Mouse (Mus musculus): ENCODE measurements around the gene Morn5. TPM values are rescaled to one million over a fixed set of nuclear protein-coding genes. Genes with fewer than 3 reads are reported as not detected.

Morn5 gene
- polyA plus RNA-seq (2014; fragmentation: Nextera tagmentation; extraction: Ambion mirVana): 2.6 and 3.4 TPM in 2 replicates

DNA sequence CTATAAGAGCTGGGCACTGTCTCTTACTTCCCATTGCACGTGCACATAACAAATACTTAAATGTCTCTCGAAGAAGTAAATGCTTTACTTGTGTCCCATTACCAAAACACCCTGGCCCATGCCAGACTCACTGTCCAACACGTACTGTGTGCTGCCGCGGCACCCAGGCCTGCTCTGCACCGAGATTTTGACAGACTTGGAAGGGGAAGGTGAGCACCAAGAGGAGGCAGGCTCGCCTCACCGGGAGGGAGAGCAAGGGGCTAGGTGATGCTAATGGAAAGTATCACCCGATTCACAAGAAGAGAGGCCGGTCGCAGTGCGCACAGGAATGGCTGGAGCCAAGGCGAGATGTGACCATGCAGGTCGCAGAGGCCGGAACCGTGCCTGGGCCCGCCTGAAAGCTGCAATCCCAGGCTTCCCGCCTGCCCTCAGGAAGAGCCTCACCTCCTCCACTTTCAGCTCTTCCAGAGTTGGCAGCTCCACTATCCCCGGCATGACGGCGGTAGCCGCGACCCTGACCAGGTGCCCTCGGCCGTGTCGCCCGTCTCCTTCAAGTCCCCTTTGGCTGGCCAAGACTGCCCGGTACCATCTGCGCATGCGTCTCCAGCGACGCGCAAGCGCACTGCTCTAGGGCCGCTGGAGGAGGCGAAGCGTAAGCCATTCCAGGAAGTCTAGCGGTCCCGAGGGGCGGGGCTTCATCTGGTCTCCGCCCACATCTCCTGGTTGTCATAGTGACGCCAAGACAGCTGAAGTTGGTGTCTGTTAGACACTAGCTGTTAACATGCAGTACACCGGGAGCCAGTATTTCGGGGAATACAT is at the start of gene Morn5, which contains the start of gene Ndufa8:
TSS of gene Morn5 (plus strand) at position 711 of the 819 bp plus-strand sequence.
TSS of gene Ndufa8 (minus strand) at position 659 of the 819 bp plus-strand sequence.
- Histone ChIP-seq H3K4me3 (ENCODE audit: low read depth, low read length) (peak within 1 kb of the TSS; percentile 70), H3K36me3 (ENCODE audit: control insufficient read depth, insufficient read depth, low read length) (peaks cover 7% of the 10 kb centered on the region), H3K4me2 (ENCODE audit: low read length) (peak within 1 kb of the TSS; percentile 63), H3K27me3 (replicated peaks; ENCODE audit: control insufficient read depth, insufficient read depth, low read length) (no peaks in the 10 kb centered on the region), H3K4me1 (ENCODE audit: control insufficient read depth, insufficient read depth, low read length) (peaks cover 7% of the 10 kb centered on the region; the same call in 1 of the 2 replicates), H3K27ac (ENCODE audit: low read depth, low read length) (no peak within 1 kb of the TSS), H3K9ac (ENCODE audit: low read length) (peak within 1 kb of the TSS; percentile 85), H3K9me3 (replicated peaks; ENCODE audit: control insufficient read depth, low read length) (no peaks in the 10 kb centered on the region)
- DNase-seq (ENCODE audit: low spot score): peak; percentile 98
- peak; percentile 97 for ATAC-seq
- WGBS: under 1% methylated on average over 44 of the region's 44 CpGs

DNA sequence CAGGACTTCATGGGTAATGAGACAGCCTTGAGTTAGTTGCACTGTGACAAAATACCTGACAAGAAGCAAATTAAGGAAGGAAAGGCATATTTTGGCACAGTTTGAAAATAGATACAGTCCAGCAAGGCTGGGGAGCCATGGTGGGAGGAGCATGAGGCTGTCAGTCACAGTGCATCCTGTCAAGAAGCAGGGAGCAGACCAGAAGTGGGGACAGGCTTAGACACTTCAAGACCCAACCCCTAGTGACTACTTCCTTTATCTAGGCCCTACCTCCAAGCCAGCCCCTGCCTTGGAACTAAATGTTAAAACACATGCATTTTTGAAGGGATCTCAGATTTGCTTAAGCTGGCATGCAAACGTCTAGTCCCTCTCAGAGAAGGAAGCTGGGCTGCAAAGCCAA is 48.9 kb upstream of the Morn5 start:
- WGBS: 68% methylated on average over 1 of the region's 1 CpGs
- Histone ChIP-seq H3K4me3 (ENCODE audit: low read depth, low read length) (no peak overlapping the region), H3K4me2 (ENCODE audit: low read length) (no peak overlapping the region), H3K9ac (ENCODE audit: low read length) (no peak overlapping the region), H3K27me3 (replicated peaks; ENCODE audit: control insufficient read depth, insufficient read depth, low read length) (no peaks in the 10 kb centered on the region), H3K9me3 (replicated peaks; ENCODE audit: control insufficient read depth, low read length) (no peaks in the 10 kb centered on the region), H3K36me3 (ENCODE audit: control insufficient read depth, insufficient read depth, low read length) (no peaks in the 10 kb centered on the region), H3K4me1 (ENCODE audit: control insufficient read depth, insufficient read depth, low read length) (peaks cover 7% of the 10 kb centered on the region), H3K27ac (ENCODE audit: low read depth, low read length) (no peak overlapping the region)
- ATAC-seq: no peak
- no peak for DNase-seq (ENCODE audit: low spot score)

DNA sequence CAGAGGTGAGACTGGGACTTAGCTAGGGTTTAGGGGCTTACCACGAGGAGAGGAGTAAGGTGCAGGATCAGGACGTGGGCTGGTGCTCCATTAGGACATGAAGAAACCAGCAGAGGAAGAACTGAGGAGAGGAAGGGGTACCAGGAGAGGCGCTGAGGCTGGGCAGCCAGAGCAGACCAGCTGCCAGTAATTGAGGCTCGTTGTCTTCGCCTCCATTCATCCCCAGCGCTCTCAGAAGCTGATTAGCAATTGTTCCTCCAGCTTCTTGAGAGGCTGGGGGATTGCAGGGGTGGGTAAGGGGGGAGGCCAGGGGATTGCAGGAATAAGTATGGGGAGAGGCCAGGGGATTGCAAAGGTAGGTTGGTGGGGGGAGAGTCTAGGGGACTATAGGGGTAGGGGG is 47.1 kb upstream of the Morn5 start:
- 17% methylated on average over 6 of the region's 6 CpGs for WGBS
- peak; percentile 40 for DNase-seq (ENCODE audit: low spot score)
- peaks cover 7% of the 10 kb centered on the region for H3K4me1 ChIP-seq (ENCODE audit: control insufficient read depth, insufficient read depth, low read length)

DNA sequence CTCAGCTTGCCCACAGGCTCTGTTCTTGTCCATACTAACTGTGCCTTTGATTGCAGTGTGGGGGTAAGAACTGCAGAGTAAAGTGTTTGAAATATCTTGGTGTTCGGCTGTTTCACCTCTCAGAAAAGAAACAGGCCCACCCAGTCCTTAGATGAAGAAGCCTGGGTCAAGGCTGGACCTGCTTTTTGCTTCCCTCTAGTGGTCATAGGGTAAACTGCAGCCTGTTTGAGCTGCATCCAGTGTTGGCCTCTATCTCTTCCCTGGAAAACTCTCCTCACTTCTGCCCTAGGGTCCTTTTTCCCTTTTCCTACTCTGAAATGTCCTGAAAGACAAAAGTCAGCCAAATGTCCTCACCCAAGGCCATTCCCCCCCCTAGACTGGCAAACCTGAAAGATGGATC is 41.2 kb upstream of the Morn5 start:
- no peak overlapping the region for H3K27ac ChIP-seq (ENCODE audit: low read depth, low read length)
- H3K36me3 ChIP-seq (ENCODE audit: control insufficient read depth, insufficient read depth, low read length): no peaks in the 10 kb centered on the region
- no peak overlapping the region for H3K4me3 ChIP-seq (ENCODE audit: low read depth, low read length)
- no peak overlapping the region for H3K9ac ChIP-seq (ENCODE audit: low read length)
- peaks cover 10% of the 10 kb centered on the region; the same call in 1 of the 2 replicates for H3K4me1 ChIP-seq (ENCODE audit: control insufficient read depth, insufficient read depth, low read length)
- no peak for ATAC-seq
- 25% methylated on average over 1 of the region's 1 CpGs for WGBS
- H3K9me3 ChIP-seq (replicated peaks; ENCODE audit: control insufficient read depth, low read length): no peaks in the 10 kb centered on the region
- DNase-seq (ENCODE audit: low spot score): peak; percentile 63
- H3K27me3 ChIP-seq (replicated peaks; ENCODE audit: control insufficient read depth, insufficient read depth, low read length): no peaks in the 10 kb centered on the region
- H3K4me2 ChIP-seq (ENCODE audit: low read length): no peak overlapping the region

More for the DNA sequence above, 47.1 kb upstream of the Morn5 start:
- Histone ChIP-seq H3K27ac (ENCODE audit: low read depth, low read length) (no peak overlapping the region), H3K4me3 (ENCODE audit: low read depth, low read length) (no peak overlapping the region), H3K9me3 (replicated peaks; ENCODE audit: control insufficient read depth, low read length) (no peaks in the 10 kb centered on the region), H3K9ac (ENCODE audit: low read length) (no peak overlapping the region), H3K27me3 (replicated peaks; ENCODE audit: control insufficient read depth, insufficient read depth, low read length) (no peaks in the 10 kb centered on the region), H3K36me3 (ENCODE audit: control insufficient read depth, insufficient read depth, low read length) (no peaks in the 10 kb centered on the region), H3K4me2 (ENCODE audit: low read length) (no peak overlapping the region)
- ATAC-seq: peak; percentile 75

DNA sequence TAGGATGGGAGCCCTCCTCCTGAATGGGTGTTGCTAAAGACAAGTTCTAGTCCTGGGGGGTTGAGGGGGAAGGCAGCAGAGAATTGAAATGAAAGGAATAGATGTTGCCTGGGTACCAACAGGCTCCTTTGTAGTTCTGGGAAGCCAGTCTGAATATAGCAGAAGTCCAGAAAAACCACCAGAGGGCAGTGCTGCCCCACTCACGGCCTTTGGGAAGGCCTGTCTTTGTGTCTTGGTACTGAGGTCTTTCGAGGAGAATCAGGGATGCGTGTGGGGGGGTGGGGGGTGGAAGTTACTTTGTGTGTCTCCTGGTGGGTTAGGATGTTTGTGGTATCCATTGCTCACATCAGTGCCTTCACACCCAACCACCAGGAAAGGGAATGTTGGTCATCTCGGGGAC is 39.9 kb upstream of the Morn5 start:
- 23% methylated on average over 4 of the region's 4 CpGs for WGBS

DNA sequence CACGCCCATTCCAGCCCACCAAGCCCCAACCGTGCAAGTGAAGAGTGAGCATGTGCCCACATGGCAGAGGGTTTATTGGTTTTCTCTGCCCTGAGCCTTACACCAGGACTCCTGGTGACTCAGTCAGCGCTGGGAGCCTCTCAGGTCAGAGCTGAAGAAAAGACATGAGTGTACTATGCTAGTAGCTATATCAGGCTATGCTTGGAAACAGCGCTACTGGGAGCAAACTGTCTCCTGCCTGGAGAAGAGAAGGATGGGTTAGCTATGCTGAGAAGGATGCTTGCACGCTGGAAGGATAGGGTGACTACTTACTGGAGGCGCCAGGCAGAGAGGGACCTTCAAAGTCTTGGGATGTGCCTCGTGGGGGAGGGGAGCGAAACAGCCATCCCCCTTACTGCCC is 38.7 kb upstream of the Morn5 start:
- WGBS: 45% methylated on average over 8 of the region's 8 CpGs
- Histone ChIP-seq H3K4me1 (ENCODE audit: control insufficient read depth, insufficient read depth, low read length) (peaks cover 10% of the 10 kb centered on the region; the same call in 1 of the 2 replicates), H3K36me3 (ENCODE audit: control insufficient read depth, insufficient read depth, low read length) (no peaks in the 10 kb centered on the region), H3K4me3 (ENCODE audit: low read depth, low read length) (no peak overlapping the region), H3K4me2 (ENCODE audit: low read length) (peak overlapping the region; percentile 80), H3K9me3 (replicated peaks; ENCODE audit: control insufficient read depth, low read length) (no peaks in the 10 kb centered on the region), H3K9ac (ENCODE audit: low read length) (peak overlapping the region; percentile 58; the same call in 1 of the 2 replicates), H3K27ac (ENCODE audit: low read depth, low read length) (peak overlapping the region; percentile 70; the same call in 1 of the 2 replicates), H3K27me3 (replicated peaks; ENCODE audit: control insufficient read depth, insufficient read depth, low read length) (no peaks in the 10 kb centered on the region)
- ATAC-seq (no peak), DNase-seq (ENCODE audit: low spot score) (no peak)

More for the DNA sequence above, 39.9 kb upstream of the Morn5 start:
- no peaks in the 10 kb centered on the region for H3K27me3 ChIP-seq (replicated peaks; ENCODE audit: control insufficient read depth, insufficient read depth, low read length)
- no peak overlapping the region for H3K9ac ChIP-seq (ENCODE audit: low read length)
- H3K27ac ChIP-seq (ENCODE audit: low read depth, low read length): no peak overlapping the region
- no peak overlapping the region for H3K4me3 ChIP-seq (ENCODE audit: low read depth, low read length)
- H3K9me3 ChIP-seq (replicated peaks; ENCODE audit: control insufficient read depth, low read length): no peaks in the 10 kb centered on the region
- no peak overlapping the region for H3K4me2 ChIP-seq (ENCODE audit: low read length)
- peak; percentile 60 for ATAC-seq
- peaks cover 10% of the 10 kb centered on the region; the same call in 1 of the 2 replicates for H3K4me1 ChIP-seq (ENCODE audit: control insufficient read depth, insufficient read depth, low read length)
- no peaks in the 10 kb centered on the region for H3K36me3 ChIP-seq (ENCODE audit: control insufficient read depth, insufficient read depth, low read length)
- DNase-seq (ENCODE audit: low spot score): peak; percentile 90

DNA sequence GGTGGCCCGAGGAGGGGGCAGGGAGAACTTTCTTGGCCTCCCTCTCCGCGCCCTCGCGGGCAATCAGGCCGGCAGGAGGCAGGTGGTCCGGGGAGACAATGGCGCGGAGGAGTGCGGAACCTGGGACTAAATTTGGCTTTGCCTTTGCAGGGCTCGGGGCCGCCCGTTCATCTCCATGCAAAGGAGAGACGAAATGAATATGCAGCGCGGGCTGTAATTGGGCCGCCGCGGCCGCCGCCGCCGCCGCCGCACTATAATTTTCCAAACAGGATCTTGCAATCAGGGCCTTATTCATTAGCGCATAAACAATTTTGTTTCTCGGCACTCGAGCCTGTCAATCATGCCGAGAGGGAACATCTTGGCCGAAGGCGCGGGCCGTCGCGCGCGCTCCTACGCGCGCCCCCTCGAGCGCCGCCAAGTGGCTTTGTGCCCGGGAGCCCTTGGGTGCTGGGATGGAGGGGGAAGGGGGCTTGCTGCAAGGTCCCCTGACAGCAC is 37.9 kb upstream of the Morn5 start:
- Histone ChIP-seq H3K9me3 (replicated peaks; ENCODE audit: control insufficient read depth, low read length) (no peaks in the 10 kb centered on the region), H3K4me1 (ENCODE audit: control insufficient read depth, insufficient read depth, low read length) (peaks cover 10% of the 10 kb centered on the region; the same call in 1 of the 2 replicates), H3K9ac (ENCODE audit: low read length) (peak overlapping the region; percentile 58), H3K36me3 (ENCODE audit: control insufficient read depth, insufficient read depth, low read length) (no peaks in the 10 kb centered on the region), H3K4me2 (ENCODE audit: low read length) (peak overlapping the region; percentile 80), H3K27ac (ENCODE audit: low read depth, low read length) (peak overlapping the region; percentile 70), H3K27me3 (replicated peaks; ENCODE audit: control insufficient read depth, insufficient read depth, low read length) (no peaks in the 10 kb centered on the region), H3K4me3 (ENCODE audit: low read depth, low read length) (peak overlapping the region; percentile 39)
- ATAC-seq (peak; percentile 66), DNase-seq (ENCODE audit: low spot score) (peak; percentile 82)
- under 1% methylated on average over 44 of the region's 44 CpGs for WGBS

DNA sequence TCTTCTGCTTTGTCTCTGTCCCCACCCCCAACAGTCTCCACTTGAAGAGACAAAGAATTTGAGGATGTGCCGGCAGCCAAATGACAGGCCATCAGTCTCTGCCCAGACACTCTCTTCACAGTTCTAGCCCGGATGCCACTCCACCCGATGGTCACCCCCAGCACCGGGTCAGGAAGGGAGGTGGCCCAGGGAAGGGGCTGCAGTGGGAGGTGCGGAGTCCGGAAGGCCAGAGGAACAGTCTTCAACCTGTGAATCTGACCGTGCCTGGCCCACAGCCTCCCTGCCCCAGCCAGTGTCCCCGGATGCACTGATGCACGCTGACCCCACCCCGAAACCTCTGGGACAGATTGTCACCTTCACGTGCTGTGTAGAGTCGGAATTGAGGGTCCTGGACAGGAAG is 36.2 kb upstream of the Morn5 start:
- no peak for DNase-seq (ENCODE audit: low spot score)
- Histone ChIP-seq H3K27me3 (replicated peaks; ENCODE audit: control insufficient read depth, insufficient read depth, low read length) (no peaks in the 10 kb centered on the region), H3K4me3 (ENCODE audit: low read depth, low read length) (no peak overlapping the region), H3K9ac (ENCODE audit: low read length) (no peak overlapping the region), H3K4me1 (ENCODE audit: control insufficient read depth, insufficient read depth, low read length) (peaks cover 10% of the 10 kb centered on the region; the same call in 1 of the 2 replicates), H3K4me2 (ENCODE audit: low read length) (no peak overlapping the region), H3K36me3 (ENCODE audit: control insufficient read depth, insufficient read depth, low read length) (no peaks in the 10 kb centered on the region), H3K9me3 (replicated peaks; ENCODE audit: control insufficient read depth, low read length) (no peaks in the 10 kb centered on the region), H3K27ac (ENCODE audit: low read depth, low read length) (peak overlapping the region; percentile 9; the same call in 1 of the 2 replicates)
- WGBS: 69% methylated on average over 12 of the region's 12 CpGs
- no peak for ATAC-seq

Measured in forebrain, embryonic 14.5 days (tissue).